Mouse (Mus musculus) spleen, adult 2 months (tissue): ENCODE results near the gene Cryga.

ENCODE experiments used
- CTCF ChIP-seq: fragments of 200-500 bp; IDR thresholded peaks from 2 replicates; pipeline ENCODE4 v1.5.1; 2011; ENCODE audit warnings: mild to moderate bottlenecking, inconsistent platforms; ENCODE audit not compliant: insufficient read depth, insufficient read length, insufficient replicate concordance; ENCODE audit errors: extremely low read depth
- POLR2A ChIP-seq: fragments of 200-500 bp; IDR thresholded peaks from 2 replicates; pipeline ENCODE4 v1.6.1; 2011; ENCODE audit warnings: low read depth, low read length, inconsistent platforms

DNA sequence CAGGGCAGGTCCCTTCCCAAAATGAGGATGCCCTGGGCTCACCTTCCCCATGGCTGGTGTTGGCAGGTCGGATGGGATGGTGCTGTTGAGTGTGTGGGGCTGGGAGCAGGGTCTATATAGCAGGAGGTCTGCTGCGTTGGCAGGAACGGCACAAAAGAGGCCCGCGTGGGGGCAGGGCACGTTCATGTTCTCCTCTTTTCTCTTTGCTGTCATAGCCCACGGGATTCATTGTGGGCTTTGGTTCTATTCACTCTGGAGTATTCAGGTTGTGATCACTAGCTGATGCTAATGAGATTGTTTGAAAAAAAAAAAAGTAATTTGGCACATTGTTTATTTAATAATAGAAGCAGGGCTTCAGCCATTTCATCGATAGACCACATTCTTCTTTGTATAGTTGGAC, 39.8 kb downstream of the Cryga start, which contains the start of gene Crygd:
- TF ChIP-seq CTCF: no peak
- TF ChIP-seq POLR2A: no peak
